Mouse (Mus musculus) midbrain, embryonic 12.5 days (tissue): ENCODE results near the gene Tmem79. TPM values are rescaled to one million over a fixed set of nuclear protein-coding genes. Genes with fewer than 3 reads are reported as not detected.
"Not testable (repeated sequence)": the region's sequence is repeated elsewhere in the genome, so short reads cannot be mapped to it uniquely, and the experiment has no call there.

ENCODE experiments used
- ATAC-seq: fragments of 200-750 bp; cut with Nextera tagmentation; 2 replicates; pipeline ENCODE4 v1.8.0; 2017; ENCODE audit warnings: low read depth, moderate TSS enrichment, moderate library complexity; ENCODE audit not compliant: low FRiP score
- H3K27ac ChIP-seq: fragments of 300-500 bp; sonication (generic); replicated peaks from 2 replicates; pipeline ENCODE4 v1.5.1; 2016; ENCODE audit warnings: mild to moderate bottlenecking
- H3K27me3 ChIP-seq: fragments of 300-500 bp; sonication (generic); 2 replicates; pipeline ENCODE4 v1.6.1; 2016; ENCODE audit warnings: mild to moderate bottlenecking
- H3K36me3 ChIP-seq: fragments of 300-500 bp; sonication (generic); 2 replicates; pipeline ENCODE4 v1.6.1; 2016
- H3K4me1 ChIP-seq: fragments of 300-500 bp; sonication (generic); 2 replicates; pipeline ENCODE4 v1.6.1; 2016
- H3K4me2 ChIP-seq: fragments of 300-500 bp; sonication (generic); replicated peaks from 2 replicates; pipeline ENCODE4 v1.6.1; 2016; ENCODE audit warnings: mild to moderate bottlenecking, moderate library complexity
- H3K4me3 ChIP-seq: fragments of 300-500 bp; sonication (generic); 2 replicates; pipeline ENCODE4 v1.5.1; 2016; ENCODE audit warnings: mild to moderate bottlenecking
- H3K9ac ChIP-seq: fragments of 300-500 bp; sonication (generic); replicated peaks from 2 replicates; pipeline ENCODE4 v1.6.1; 2016; ENCODE audit warnings: mild to moderate bottlenecking, moderate library complexity
- H3K9me3 ChIP-seq: fragments of 300-500 bp; sonication (generic); 2 replicates; pipeline ENCODE4 v1.6.1; 2016; ENCODE audit warnings: mild to moderate bottlenecking
- whole genome bisulfite sequencing: fragments of 180-500 bp; shearing (Covaris S2); methylation state at CpG from one replicate; pipeline ENCODE4 v1.1.7; 2016; 5-methylcytosine and 5-hydroxymethylcytosine counted together
- polyA plus RNA-seq: library from polyadenylated mRNA; unstranded; fragments of >200 nt; fragmentation: Nextera tagmentation; extraction: Ambion mirVana; gene quantifications from 2 replicates; pipeline ENCODE4 v1.2.1, GENCODE M21; 2016

Gene Tmem79
- polyA plus RNA-seq, 1 experiment from 2014 or later = 2.3 TPM

DNA sequence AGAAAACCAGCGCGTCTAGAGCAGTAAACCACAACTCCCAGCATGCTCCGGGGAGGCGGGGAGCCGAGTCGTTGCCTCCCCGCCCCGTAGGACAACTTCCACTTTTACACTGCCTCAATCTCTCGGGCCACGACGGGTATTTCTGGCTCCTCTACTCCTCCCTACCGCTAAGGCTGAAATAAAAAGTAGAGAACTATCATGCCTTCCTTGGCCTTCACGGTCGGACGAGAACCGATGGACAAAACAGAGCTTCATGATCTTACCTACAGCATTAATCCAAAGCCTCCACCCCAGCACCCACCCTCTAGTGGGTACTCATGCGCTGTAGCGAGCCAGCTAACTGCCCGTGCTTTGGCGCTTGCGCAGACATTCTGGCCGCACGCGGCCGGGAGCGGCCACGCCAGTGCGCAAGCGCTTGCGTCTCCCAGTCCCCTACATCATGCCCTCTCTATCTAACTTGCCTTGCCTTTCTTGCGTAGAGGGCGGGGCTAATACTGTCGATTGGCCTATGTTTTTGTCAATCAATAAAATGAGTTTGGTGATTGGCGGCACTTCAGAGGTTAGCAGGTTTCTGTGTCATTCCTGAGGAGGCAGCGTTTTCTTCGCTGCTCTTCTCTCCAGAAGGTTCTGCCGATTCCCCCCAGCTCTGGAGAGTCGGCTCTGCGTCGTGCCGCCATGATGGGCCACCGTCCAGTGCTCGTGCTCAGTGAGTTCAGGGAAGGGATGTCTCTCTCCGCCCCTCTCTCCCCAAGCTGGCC, 39.2 kb downstream of the Tmem79 start, which contains the start of the genes Tsacc and Cct3:
Gene Tsacc, minus strand, starts transcription at position 439 of the 758 bp plus-strand sequence.
Gene Cct3, plus strand, starts transcription at position 556 of the 758 bp plus-strand sequence.
- H3K36me3 ChIP-seq = peaks cover 26% of the 10 kb centered on the region
- H3K4me1 ChIP-seq = peaks cover 18% of the 10 kb centered on the region
- no peaks in the 10 kb centered on the region for H3K9me3 ChIP-seq
- ATAC-seq = peak; percentile 99
- peak within 1 kb of the TSS; percentile 70 for H3K4me3 ChIP-seq
- H3K9ac ChIP-seq = peak within 1 kb of the TSS; percentile 84
- H3K27ac ChIP-seq = peak within 1 kb of the TSS; percentile 88
- H3K27me3 ChIP-seq = no peaks in the 10 kb centered on the region
- whole genome bisulfite sequencing = under 1% methylated on average over 44 of the region's 44 CpGs
- peak within 1 kb of the TSS; percentile 86 for H3K4me2 ChIP-seq

DNA sequence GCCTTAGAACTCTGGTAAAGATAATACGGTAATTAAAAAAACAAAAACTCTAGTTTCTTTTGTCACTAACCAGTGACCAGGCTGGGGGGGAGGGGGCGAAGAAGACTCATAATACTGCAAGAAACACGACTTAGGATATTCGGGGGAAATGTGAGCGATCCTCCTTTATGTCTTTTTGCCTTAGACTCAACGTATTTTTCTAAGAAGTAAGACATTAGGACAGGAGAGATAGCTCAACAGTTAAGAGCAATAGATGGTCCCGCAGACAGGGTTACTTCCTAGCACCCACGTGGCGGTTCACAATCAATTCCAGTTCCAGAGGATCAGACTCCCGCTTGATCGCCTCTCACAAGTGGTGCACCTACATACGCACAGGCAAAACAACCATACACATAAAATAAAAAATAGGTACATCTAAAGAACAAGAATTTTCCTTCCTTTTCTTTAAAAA, 39.8 kb downstream of the Tmem79 start:
- peak; percentile 23 for ATAC-seq
- H3K36me3 ChIP-seq = peaks cover 20% of the 10 kb centered on the region
- peaks cover 18% of the 10 kb centered on the region for H3K4me1 ChIP-seq
- no peaks in the 10 kb centered on the region for H3K9me3 ChIP-seq
- H3K27me3 ChIP-seq = no peaks in the 10 kb centered on the region
- peak overlapping the region; percentile 86 for H3K4me2 ChIP-seq
- whole genome bisulfite sequencing = under 1% methylated on average over 12 of the region's 12 CpGs
- peak overlapping the region; percentile 70 for H3K4me3 ChIP-seq
- peak overlapping the region; percentile 62 for H3K9ac ChIP-seq
- H3K27ac ChIP-seq = peak overlapping the region; percentile 88

DNA sequence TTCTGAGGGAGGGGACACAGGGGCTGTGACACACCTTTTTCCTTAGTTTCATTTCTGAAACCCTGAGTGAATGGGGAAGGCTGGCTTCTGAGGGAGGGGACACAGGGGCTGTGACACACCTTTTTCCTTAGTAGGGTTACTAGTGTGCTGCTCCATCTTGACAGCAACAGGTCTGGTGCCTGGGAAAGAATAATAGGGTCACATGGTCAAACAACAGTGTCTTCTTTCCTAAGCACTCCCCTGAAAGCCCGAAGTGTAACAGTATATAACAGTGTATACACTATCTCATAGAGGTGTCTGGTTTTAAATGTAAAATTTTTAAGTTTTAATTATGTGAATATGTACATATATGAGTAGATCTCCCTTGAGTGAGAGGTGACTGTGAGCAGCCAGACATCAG, 40.7 kb downstream of the Tmem79 start:
- H3K27ac ChIP-seq, H3K4me3 ChIP-seq: not testable (repeated sequence)

DNA sequence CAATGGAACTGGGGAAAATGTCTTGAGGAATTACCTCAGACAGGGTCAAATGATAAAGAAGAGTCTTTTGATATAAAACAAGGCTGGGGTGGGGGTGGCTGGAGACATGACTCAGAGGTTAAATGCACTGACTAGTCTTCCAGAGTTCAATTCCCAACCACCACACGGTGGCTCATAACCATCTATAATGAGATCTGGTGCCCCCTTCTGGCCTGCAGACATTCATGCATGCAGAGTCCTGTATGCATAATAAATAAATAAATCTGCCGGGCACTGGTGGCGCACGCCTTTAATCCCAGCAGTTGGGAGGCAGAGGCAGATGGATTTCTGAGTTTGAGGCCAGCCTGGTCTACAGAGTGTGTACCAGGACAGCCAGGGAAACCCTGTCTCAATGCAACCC, 44.0 kb downstream of the Tmem79 start:
- H3K27me3 ChIP-seq = no peaks in the 10 kb centered on the region

More for the DNA sequence above, 40.7 kb downstream of the Tmem79 start:
- Histone ChIP-seq H3K9ac (0 out of 2 replicates have a peak overlapping the region, but pooled peaks have one; percentile 62), H3K4me1 (peaks cover 18% of the 10 kb centered on the region), H3K4me2 (peak overlapping the region; percentile 86; the same call in 1 of the 2 replicates), H3K36me3 (peaks cover 11% of the 10 kb centered on the region)
- not testable (repeated sequence) for H3K9me3 ChIP-seq, H3K27me3 ChIP-seq, ATAC-seq
- WGBS = 74% methylated on average over 1 of the region's 1 CpGs

DNA sequence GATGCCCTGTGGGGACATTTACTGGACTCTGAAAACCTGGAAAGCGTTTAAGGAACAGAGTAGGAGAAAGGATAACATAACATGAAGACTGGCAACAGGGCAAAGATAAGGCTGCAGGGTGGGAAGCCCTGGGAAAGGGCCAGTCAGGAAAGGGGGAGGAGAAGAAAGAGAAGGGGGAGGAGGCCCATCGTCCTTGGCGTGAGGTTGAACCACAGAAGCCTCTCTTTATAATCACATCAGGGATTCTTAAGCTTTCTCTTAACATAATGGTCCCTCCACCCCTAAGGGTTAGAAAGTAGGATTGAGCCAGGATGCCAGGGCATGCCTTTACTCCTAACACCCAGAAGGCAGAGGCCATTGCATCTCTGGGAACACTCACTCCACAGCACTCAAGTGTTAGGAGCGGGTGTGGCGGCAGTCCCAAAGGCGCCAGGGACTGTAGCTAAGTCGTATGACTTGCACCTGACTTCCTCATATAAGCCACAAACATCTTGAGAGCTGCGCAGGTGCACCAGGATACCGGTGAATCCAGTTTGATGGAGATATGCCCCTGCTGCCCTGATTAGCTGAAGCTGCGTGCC, 47.7 kb downstream of the Tmem79 start:
- H3K4me3 ChIP-seq, H3K4me2 ChIP-seq, H3K27me3 ChIP-seq, H3K4me1 ChIP-seq, H3K36me3 ChIP-seq, H3K9me3 ChIP-seq, H3K9ac ChIP-seq, ATAC-seq, H3K27ac ChIP-seq: not testable (repeated sequence)
- WGBS = 85% methylated on average over 7 of the region's 10 CpGs

More for the DNA sequence above, 44.0 kb downstream of the Tmem79 start:
- Histone ChIP-seq H3K36me3 (no peaks in the 10 kb centered on the region), H3K9ac (no peak overlapping the region), H3K4me2 (no peak overlapping the region), H3K9me3 (no peaks in the 10 kb centered on the region), H3K4me1 (peaks cover 8% of the 10 kb centered on the region; the same call in 1 of the 2 replicates), H3K27ac (no peak overlapping the region), H3K4me3 (no peak overlapping the region)
- ATAC-seq = no peak
- 39% methylated on average over 4 of the region's 4 CpGs for WGBS

DNA sequence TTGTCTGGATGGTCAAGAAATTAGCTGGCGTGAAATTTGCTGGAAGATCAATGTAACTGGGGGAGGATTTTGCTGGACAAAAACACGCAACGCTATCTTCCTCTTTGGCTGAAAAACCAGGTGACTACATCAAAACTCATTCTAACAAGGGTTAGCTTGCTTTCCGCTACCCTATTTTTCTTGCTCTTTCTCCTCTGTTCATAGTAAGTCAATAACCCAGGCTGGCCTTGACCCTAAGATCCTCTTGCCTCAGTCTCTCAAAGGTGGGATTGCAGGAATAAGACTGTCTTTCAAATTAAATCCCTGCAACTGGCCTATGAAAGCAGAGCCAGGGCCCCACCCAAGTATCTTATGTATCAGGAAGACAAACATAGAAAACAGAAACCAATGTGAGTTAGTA, 48.8 kb downstream of the Tmem79 start, which contains the start of gene Gm38392:
Gene Gm38392, minus strand, starts transcription at position 101 of the 400 bp plus-strand sequence.
- Histone ChIP-seq H3K27me3 (no peaks in the 10 kb centered on the region), H3K4me1 (no peaks in the 10 kb centered on the region), H3K27ac (no peak within 1 kb of the TSS), H3K9me3 (no peaks in the 10 kb centered on the region), H3K4me3 (no peak within 1 kb of the TSS), H3K9ac (no peak within 1 kb of the TSS), H3K36me3 (no peaks in the 10 kb centered on the region), H3K4me2 (no peak within 1 kb of the TSS)
- ATAC-seq = no peak
- 93% methylated on average over 4 of the region's 4 CpGs for WGBS

DNA sequence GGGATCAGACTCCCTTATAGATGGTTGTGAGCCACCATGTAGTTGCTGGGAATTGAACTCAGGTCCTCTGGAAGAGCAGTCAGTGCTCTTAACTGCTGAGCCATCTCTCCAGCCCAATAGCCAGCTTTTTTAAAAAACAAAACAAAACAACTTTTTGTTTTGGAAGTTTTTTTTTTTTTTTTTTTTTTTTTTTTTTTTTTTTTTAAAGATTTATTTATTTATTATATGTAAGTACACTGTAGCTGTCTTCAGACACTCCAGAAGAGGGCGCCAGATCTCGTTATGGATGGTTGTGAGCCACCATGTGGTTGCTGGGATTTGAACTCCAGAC, 50.4 kb downstream of the Tmem79 start:
- not testable (repeated sequence) for H3K27me3 ChIP-seq, H3K36me3 ChIP-seq, H3K9me3 ChIP-seq, H3K9ac ChIP-seq, H3K4me2 ChIP-seq, H3K27ac ChIP-seq, H3K4me3 ChIP-seq, H3K4me1 ChIP-seq, ATAC-seq
- WGBS = no CpG with 5 or more reads among the region's 2 CpGs

DNA sequence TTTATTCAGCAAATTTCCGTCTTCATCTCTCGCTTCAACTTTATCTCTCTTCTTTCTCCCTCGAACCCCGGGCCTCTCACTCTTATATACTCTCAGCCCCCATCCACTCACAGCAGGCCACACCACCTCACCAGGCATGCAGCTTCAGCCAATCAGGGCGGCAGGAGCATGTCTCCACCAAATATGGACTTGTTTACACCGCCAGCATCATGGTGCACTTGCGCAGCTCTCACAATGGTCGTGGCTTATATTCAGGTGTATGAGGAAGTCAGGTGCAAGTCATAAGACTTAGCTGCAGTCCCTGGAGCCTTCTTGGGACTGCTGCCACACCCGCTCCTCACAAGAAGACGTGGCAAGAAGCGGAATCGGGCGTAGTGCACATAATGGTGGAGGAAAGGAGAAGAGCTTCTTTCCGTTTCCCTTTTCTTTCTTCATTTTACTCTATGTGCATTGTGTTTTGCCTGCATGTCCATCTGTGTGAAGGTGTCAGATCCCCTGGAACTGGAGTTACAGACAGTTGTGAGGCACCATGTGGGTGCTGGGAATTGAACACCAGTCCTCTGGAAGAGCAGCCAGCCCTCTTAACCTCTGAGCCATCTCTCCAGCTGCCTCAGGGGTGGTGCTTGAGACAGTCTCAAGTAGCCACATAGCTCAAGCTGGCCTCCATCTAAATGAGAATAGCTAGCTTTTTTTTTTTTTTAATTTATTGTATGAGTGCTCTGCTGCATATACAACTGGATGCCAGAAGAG, 51.0 kb downstream of the Tmem79 start:
- ATAC-seq, H3K27ac ChIP-seq, H3K4me3 ChIP-seq, H3K9ac ChIP-seq, H3K36me3 ChIP-seq, H3K4me2 ChIP-seq, H3K27me3 ChIP-seq, H3K9me3 ChIP-seq, H3K4me1 ChIP-seq: not testable (repeated sequence)
- WGBS = 97% methylated on average over 14 of the region's 14 CpGs

DNA sequence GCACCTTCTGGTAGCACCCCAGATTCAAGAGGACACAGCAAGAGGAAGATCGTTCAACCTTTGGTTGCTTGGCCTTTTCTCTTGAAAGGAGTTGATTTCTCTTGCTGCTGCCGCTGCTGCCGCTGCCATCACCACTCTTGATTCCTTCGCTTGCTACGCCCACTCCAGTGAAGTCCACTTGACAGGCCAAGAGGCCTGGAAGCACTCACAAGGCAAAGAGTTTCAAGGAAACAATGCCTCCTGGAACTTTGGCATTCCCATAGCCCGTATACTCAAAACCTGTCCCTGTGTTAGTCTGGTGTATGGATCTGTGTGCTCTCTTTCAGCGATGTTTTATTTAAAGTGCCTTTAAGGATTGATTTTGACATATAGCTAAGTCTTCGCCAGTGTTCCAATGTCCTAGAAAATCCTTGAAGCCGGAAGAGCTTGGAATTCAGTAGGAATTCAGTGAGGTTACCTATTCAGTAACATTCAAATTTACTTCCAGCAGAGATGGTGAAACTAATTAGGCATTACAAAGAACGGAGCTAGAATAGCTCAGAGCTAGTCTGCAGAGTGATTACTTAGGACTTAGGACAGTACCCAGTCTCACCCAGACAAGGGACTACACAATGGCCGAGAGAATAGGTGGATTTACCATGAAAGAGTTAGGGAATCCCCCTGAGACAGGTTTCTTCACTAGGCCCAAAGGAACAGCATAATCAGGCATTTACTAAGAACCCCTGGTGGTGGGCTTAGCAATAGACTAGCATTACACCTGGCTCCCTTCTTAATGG, 54.6 kb downstream of the Tmem79 start:
- 61% methylated on average over 11 of the region's 11 CpGs for WGBS
- not testable (repeated sequence) for H3K36me3 ChIP-seq, ATAC-seq, H3K9me3 ChIP-seq, H3K4me1 ChIP-seq, H3K4me3 ChIP-seq, H3K27ac ChIP-seq, H3K9ac ChIP-seq, H3K27me3 ChIP-seq, H3K4me2 ChIP-seq

DNA sequence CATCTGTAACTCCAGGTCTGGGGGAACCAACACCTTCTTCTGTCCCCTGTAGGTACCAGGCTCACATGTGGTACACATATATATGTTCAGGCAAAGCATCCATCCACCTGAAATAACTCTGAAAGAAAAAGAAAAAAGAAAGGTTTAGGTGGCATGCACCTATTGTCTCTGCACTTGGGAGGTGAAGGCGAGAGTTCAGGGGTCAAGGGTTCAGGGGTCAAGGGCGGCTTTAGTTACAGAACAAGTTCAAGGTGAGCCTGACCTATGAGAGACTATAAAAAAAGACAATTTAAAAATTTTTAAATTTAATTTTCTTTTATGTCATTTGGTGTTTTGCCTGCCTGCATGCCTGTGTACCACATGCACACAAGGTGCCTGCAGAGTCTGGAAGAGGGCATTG, 55.9 kb downstream of the Tmem79 start:
- Histone ChIP-seq H3K9me3 (no peaks in the 10 kb centered on the region), H3K4me3 (no peak overlapping the region), H3K27me3 (no peaks in the 10 kb centered on the region), H3K4me2 (no peak overlapping the region), H3K27ac (no peak overlapping the region), H3K36me3 (no peaks in the 10 kb centered on the region), H3K9ac (no peak overlapping the region), H3K4me1 (no peaks in the 10 kb centered on the region)
- 79% methylated on average over 2 of the region's 2 CpGs for WGBS
- no peak for ATAC-seq
